Mouse (Mus musculus) G1E (cell line): ENCODE measurements at regions not wholly inside any gene's neighbourhood (a gene's known extent, or its start where the extent isn't known, plus 50 kb on each side); places are given as distances from the start of the nearest gene placed in this dataset.

ENCODE experiments used
- ATAC-seq: 2 replicates; pipeline ENCODE4 v1.8.0; 2016; ENCODE audit warnings: mild to moderate bottlenecking; ENCODE audit not compliant: insufficient number of reproducible peaks, poor library complexity, low FRiP score, severe bottlenecking; ENCODE audit errors: extremely low read depth
- DNase-seq: peaks from one replicate; pipeline ENCODE4 v3.0.0; 2012; ENCODE audit warnings: low spot score
- H3K27me3 ChIP-seq: 2 replicates; pipeline ENCODE4 v1.6.1; 2012; ENCODE audit warnings: mild to moderate bottlenecking, low read length, inconsistent platforms; ENCODE audit not compliant: insufficient read depth
- H3K36me3 ChIP-seq: replicated peaks from 2 replicates; pipeline ENCODE3; 2012; ENCODE audit warnings: mild to moderate bottlenecking, inconsistent platforms
- H3K4me1 ChIP-seq: 2 replicates; pipeline ENCODE4 v1.6.1; 2012; ENCODE audit warnings: low read depth, low read length, inconsistent platforms, mixed read lengths; ENCODE audit not compliant: insufficient read depth
- H3K4me3 ChIP-seq: 2 replicates; pipeline ENCODE4 v1.5.1; 2012; ENCODE audit warnings: low read depth, mild to moderate bottlenecking, inconsistent platforms, low read length, moderate library complexity, mixed read lengths
- H3K9me3 ChIP-seq: replicated peaks from 2 replicates; pipeline ENCODE4 v1.6.1; 2012; ENCODE audit warnings: inconsistent platforms
- CTCF ChIP-seq: IDR thresholded peaks from 2 replicates; pipeline ENCODE4 v1.5.1; 2012; ENCODE audit warnings: low read depth, low read length, inconsistent platforms, mixed read lengths
- GATA1 ChIP-seq: IDR thresholded peaks from 2 replicates; pipeline ENCODE4 v1.6.1; 2012; ENCODE audit warnings: borderline replicate concordance, low read length, inconsistent platforms, mixed read lengths
- GATA2 ChIP-seq: IDR thresholded peaks from 2 replicates; pipeline ENCODE4 v1.6.1; 2012; ENCODE audit warnings: low read depth, low read length, inconsistent platforms, borderline replicate concordance
- POLR2AphosphoS5 ChIP-seq: IDR thresholded peaks from 2 replicates; pipeline ENCODE4 v1.6.1; 2012; ENCODE audit warnings: low read depth, low read length, inconsistent platforms; ENCODE audit not compliant: insufficient replicate concordance
- TAL1 ChIP-seq: conservative IDR thresholded peaks from 2 replicates; pipeline ENCODE4 v1.6.1; 2012; ENCODE audit warnings: low read depth, low read length, inconsistent platforms, mixed read lengths

DNA sequence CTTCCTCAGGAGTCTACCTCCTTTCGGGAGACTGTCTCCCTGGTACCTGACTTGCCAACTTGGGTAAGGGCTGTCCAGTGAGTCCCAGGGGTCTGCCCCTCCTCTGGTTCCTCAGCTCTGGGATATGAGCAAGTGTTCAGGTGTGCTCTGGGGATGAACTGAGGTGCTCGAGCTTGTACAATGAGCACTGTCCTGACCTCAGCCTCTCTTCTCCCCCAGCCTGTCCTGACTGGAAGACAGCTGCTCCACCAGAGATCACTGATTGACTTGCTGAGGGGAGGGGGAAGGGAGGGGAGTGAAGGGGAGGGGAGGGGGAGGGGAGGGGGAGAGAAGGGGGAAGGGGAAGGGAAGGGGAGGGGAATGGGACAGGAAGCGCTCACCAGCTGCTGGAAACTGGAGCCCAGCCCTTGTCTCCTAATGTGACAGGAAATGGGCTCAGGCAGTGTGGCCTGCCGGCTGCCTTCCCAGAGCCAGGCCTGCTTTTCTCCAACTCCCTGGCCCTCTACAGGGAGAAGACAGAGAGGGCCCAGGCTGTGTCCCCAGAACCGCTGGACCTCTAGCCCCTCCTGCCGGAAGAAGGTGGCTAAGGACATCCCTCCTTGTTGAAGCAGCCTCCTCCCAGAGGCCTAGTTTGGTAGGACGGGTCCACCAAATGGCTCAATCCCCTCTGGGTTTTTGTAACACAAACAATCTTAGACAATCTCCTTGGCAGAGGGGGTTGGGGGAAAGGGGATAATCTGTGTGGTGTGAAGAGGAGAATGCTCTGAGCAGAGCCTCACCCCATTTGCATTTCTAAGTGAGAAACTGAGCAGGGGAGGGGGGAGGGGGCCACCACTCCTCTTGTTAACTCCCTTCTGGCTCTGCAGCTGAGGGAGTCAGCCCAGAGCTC is 159.7 kb upstream of the Igsf21 start:
- Histone ChIP-seq H3K27me3 (no peaks in the 10 kb centered on the region), H3K4me1 (no peaks in the 10 kb centered on the region), H3K9me3 (peaks cover 87% of the 10 kb centered on the region), H3K4me3 (no peak overlapping the region), H3K36me3 (no peaks in the 10 kb centered on the region)
- TF ChIP-seq GATA2 (no peak), POLR2AphosphoS5 (no peak)
- DNase-seq: no peak
- ATAC-seq: no peak

DNA sequence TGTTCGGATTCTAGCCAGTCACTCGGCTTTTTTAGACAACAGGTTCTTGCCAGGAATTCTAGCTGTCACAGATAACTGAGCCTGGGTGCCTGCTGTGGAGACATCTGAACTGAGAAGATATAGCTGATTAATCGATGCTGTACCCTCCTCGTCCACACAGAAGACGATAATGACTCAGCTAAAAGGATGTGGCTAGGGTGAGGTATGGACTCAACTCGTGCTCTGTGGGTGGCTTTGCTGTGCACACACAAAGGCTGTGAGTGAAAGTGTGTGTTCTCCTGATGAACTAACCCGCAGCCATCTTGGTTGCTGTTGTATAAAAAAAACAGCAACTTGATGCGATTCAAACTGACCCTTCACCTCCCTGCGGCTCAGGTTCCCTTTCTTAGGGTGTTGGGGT is 158.8 kb upstream of the Igsf21 start:
- H3K27me3 ChIP-seq: no peaks in the 10 kb centered on the region
- H3K36me3 ChIP-seq: no peaks in the 10 kb centered on the region
- no peaks in the 10 kb centered on the region for H3K4me1 ChIP-seq
- H3K9me3 ChIP-seq: peaks cover 91% of the 10 kb centered on the region
- ATAC-seq (no peak), DNase-seq (no peak)
- H3K4me3 ChIP-seq: no peak overlapping the region
- no peak for TF ChIP-seq POLR2AphosphoS5
- TF ChIP-seq GATA1: no peak
- no peak for TF ChIP-seq TAL1
- no peak for TF ChIP-seq GATA2
- TF ChIP-seq CTCF: no peak

DNA sequence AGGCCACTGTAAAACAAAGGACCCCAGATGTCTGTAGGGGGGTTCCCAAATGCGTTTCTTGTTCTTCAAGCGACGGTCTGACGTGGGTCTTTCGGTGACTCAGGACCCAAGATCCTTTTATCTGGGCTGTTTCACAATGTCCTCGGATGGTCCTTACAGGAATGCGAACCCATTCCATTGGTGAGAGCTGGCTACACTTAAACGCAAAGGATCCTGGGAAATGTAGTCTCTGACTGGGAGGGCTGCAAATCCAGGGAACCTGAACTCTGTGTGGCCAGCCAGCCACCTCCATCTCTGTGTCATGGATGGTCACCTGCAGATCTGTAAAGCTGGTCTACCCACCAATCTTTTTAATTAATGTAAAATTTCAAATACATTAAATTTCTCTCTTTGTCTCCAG is 156.5 kb upstream of the Igsf21 start:
- DNase-seq: no peak
- H3K4me3 ChIP-seq: no peak overlapping the region
- H3K27me3 ChIP-seq: no peaks in the 10 kb centered on the region
- no peaks in the 10 kb centered on the region for H3K4me1 ChIP-seq
- no peaks in the 10 kb centered on the region for H3K36me3 ChIP-seq
- ATAC-seq: no peak
- peaks cover 88% of the 10 kb centered on the region for H3K9me3 ChIP-seq
- TF ChIP-seq TAL1 (no peak), GATA1 (no peak), GATA2 (no peak), POLR2AphosphoS5 (no peak), CTCF (no peak)

DNA sequence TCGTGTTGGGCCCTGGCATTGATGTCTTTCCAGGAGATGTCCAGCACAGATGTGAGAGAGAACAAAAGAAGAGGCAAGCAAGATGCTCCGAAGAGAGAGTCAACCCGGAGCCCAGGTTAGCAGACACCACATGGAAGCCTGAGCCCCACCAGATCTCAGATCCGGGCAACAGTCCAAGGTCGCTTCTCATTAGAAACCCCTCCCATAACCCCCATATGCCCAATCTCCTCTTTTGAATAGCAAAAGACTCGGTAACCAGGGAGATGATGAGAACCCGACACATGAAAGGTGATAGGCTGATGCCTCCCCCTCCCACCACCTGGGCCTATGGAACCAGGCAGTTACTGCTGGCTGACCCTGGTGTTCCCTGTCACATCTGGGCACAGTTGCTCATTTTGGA is 155.7 kb upstream of the Igsf21 start:
- no peaks in the 10 kb centered on the region for H3K27me3 ChIP-seq
- H3K4me1 ChIP-seq: no peaks in the 10 kb centered on the region
- TF ChIP-seq GATA1 (no peak), CTCF (no peak), TAL1 (no peak), GATA2 (no peak), POLR2AphosphoS5 (no peak)
- DNase-seq: no peak
- H3K9me3 ChIP-seq: peaks cover 88% of the 10 kb centered on the region
- no peaks in the 10 kb centered on the region for H3K36me3 ChIP-seq
- no peak overlapping the region for H3K4me3 ChIP-seq
- no peak for ATAC-seq

DNA sequence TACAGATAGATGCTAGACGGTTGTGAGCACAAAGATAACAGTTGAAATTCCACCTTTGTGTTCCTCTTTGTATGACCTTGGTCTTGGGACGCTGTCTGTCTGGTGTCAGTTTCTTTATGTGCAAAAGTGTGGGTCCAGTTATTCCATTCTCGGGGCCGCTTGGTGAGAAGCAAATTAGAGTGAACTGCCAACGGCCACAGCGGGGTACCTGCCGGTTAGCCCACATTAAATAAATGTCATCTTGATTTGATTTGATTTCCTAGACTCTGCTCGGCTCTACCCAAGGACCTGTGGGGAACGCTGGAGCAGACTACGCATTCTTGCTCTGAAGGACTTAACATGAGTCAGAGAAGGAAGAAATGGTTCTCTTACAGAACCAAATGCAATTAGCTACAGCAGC is 155.0 kb upstream of the Igsf21 start:
- ATAC-seq (no peak), DNase-seq (no peak)
- H3K4me1 ChIP-seq: no peaks in the 10 kb centered on the region
- H3K27me3 ChIP-seq: no peaks in the 10 kb centered on the region
- TF ChIP-seq TAL1: no peak
- TF ChIP-seq POLR2AphosphoS5: no peak
- TF ChIP-seq GATA2: no peak
- TF ChIP-seq GATA1: no peak
- no peak for TF ChIP-seq CTCF
- H3K36me3 ChIP-seq: no peaks in the 10 kb centered on the region
- H3K9me3 ChIP-seq: peaks cover 88% of the 10 kb centered on the region
- H3K4me3 ChIP-seq: no peak overlapping the region

DNA sequence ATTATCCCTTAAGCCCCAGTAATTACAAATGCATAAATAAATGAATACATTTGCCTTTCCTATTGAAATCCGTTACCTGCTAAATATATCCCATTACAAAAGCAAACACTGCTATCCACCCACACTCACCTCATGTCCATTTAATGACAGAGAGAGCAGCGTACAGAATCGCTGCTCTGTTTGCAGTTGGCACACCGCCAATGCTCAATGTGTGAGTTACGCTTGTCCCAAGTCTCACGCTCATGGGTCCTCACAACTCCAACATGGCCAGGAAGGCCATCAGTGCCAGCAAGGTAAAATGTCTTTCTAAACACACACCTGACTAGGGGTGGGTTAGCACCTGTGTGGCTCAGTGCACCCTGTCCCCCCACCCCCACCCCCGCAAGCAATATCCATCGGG is 150.0 kb upstream of the Igsf21 start:
- H3K4me3 ChIP-seq: no peak overlapping the region
- TF ChIP-seq GATA1 (no peak), CTCF (no peak), TAL1 (no peak), POLR2AphosphoS5 (no peak)
- ATAC-seq (no peak), DNase-seq (no peak)
- no peaks in the 10 kb centered on the region for H3K27me3 ChIP-seq
- H3K9me3 ChIP-seq: peaks cover 91% of the 10 kb centered on the region
- H3K4me1 ChIP-seq: no peaks in the 10 kb centered on the region
- no peaks in the 10 kb centered on the region for H3K36me3 ChIP-seq
